26 mouse cellular contexts compared by ENCODE assay signal in genomic region chr6:47420156-47420555, GRCm38 (mm10).
"Had no signal": no experiment of that assay in that cellular context is flagged by ENCODE, and none has a peak within 500 bp of the region (broad histone marks: within the 10 kb centered on the region; RNA-seq: fewer than 3 reads in every experiment).

No protein-coding gene starts in this region.

- H3K4me2 ChIP-seq: heart, embryonic 11.5 days; heart, embryonic 13.5 days; heart, embryonic 15.5 days; hindbrain, embryonic 13.5 days; hindbrain, embryonic 15.5 days; kidney, embryonic 15.5 days; limb, embryonic 13.5 days; limb, embryonic 15.5 days; liver, embryonic 12.5 days had no signal

- H3K9ac ChIP-seq: heart, embryonic 13.5 days; heart, embryonic 15.5 days; hindbrain, embryonic 13.5 days; hindbrain, embryonic 15.5 days; kidney, embryonic 15.5 days; limb, embryonic 13.5 days; limb, embryonic 15.5 days; liver, embryonic 12.5 days; liver, embryonic 14.5 days had no signal

- ATAC-seq: hindbrain, postnatal 0 days; intestine, embryonic 16.5 days; liver, embryonic 12.5 days had no signal

- H3K27me3 ChIP-seq: heart, embryonic 13.5 days; heart, embryonic 15.5 days; hindbrain, embryonic 13.5 days; hindbrain, embryonic 15.5 days; kidney, embryonic 15.5 days; limb, embryonic 13.5 days; limb, embryonic 15.5 days; liver, embryonic 12.5 days had no signal

- DNase-seq: gastrocnemius, postnatal 14 days; gastrocnemius, postnatal 36 days; heart, adult 11 months; heart, adult 2 months; heart, postnatal 14 days; heart, postnatal 36 days; kidney, adult 11 months; kidney, adult 2 months; kidney, adult 9 months; kidney, postnatal 14 days; kidney, postnatal 36 days; layer of hippocampus, postnatal 36 days; left cerebral cortex, postnatal 4 days had no signal

- H3K27ac ChIP-seq: heart, adult 2 months; heart, embryonic 13.5 days; heart, embryonic 15.5 days; hindbrain, embryonic 13.5 days; hindbrain, embryonic 15.5 days; hindbrain, postnatal 0 days; kidney, embryonic 15.5 days; kidney, postnatal 0 days; limb, embryonic 13.5 days; limb, embryonic 15.5 days; liver, embryonic 12.5 days; liver, embryonic 14.5 days had no signal

- H3K9me3 ChIP-seq: heart, embryonic 13.5 days; heart, embryonic 15.5 days; hindbrain, embryonic 13.5 days; hindbrain, embryonic 15.5 days; kidney, embryonic 15.5 days; limb, embryonic 13.5 days; limb, embryonic 15.5 days; liver, embryonic 12.5 days had no signal

- H3K36me3 ChIP-seq: heart, embryonic 13.5 days; heart, embryonic 15.5 days; hindbrain, embryonic 13.5 days; hindbrain, embryonic 15.5 days; kidney, embryonic 15.5 days; limb, embryonic 13.5 days; limb, embryonic 15.5 days; liver, embryonic 12.5 days had no signal

- H3K4me1 ChIP-seq: heart, embryonic 13.5 days; heart, embryonic 15.5 days; hindbrain, embryonic 13.5 days; hindbrain, embryonic 15.5 days; kidney, embryonic 15.5 days; limb, embryonic 13.5 days; limb, embryonic 15.5 days; liver, embryonic 12.5 days had no signal

- H3K4me3 ChIP-seq: heart, adult 2 months; heart, embryonic 13.5 days; heart, embryonic 15.5 days; hindbrain, embryonic 13.5 days; hindbrain, embryonic 15.5 days; kidney, embryonic 15.5 days; limb, embryonic 13.5 days; limb, embryonic 15.5 days; liver, embryonic 12.5 days had no signal
